Mouse (Mus musculus) kidney, adult 2 months (tissue): ENCODE data around the gene Rgmb.

Experiments
- CTCF ChIP-seq: fragments of 200-500 bp; conservative IDR thresholded peaks from 2 replicates; pipeline ENCODE4 v1.5.1; 2011; ENCODE audit warnings: low read depth, mild to moderate bottlenecking, control low read depth, low read length, moderate library complexity, mixed read lengths; ENCODE audit not compliant: insufficient read depth, insufficient read length
- POLR2A ChIP-seq: fragments of 200-500 bp; IDR thresholded peaks from one replicate; pipeline ENCODE4 v1.6.1; 2011; ENCODE audit warnings: low read depth, low read length, control low read depth

DNA sequence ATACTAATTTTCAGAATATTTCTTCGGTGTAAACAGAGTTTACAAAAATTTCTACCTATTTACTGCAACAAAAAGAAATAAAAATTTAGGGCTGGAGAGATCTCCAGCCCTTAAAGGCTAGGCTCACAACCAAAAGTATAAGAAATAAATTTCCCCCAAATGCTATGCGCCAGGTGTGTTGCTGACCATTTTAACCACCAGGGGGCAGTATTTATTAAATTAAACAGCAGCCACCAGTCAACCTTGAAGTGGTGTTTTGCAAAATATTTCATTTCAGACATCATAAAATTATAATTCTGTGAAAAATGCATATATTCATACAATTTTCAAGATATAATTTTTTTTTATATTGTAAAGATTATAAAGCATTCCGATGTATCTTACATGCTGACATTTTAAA lies 43.8 kb downstream of the Rgmb start:
- no peak for TF ChIP-seq CTCF
- TF ChIP-seq POLR2A: no peak
